Mouse (Mus musculus): Measurements from ENCODE around the gene Cstb.
"Not testable (repeated sequence)": the region's sequence is repeated elsewhere in the genome, so short reads cannot be mapped to it uniquely, and the experiment has no call there.

Gene Cstb

GRCm38 (mm10) chr10:78425181-78426041 lies at the start of gene Cstb:
Gene Cstb (plus strand): TSS chr10:78425669.
- peak; percentile 78 to 87 for DNase-seq (ENCODE audit: low spot score in 2 of 2)

GRCm38 (mm10) chr10:78378516-78378915 lies 47.0 kb upstream of the Cstb start:
- no peak for DNase-seq (ENCODE audit: low spot score in 2 of 2)

- DNase-seq (ENCODE audit: low spot score in 2 of 2), result no peak
Observed at GRCm38 (mm10) chr10:78383567-78383966, 41.9 kb upstream of the Cstb start.

GRCm38 (mm10) chr10:78385520-78385919 lies 39.9 kb upstream of the Cstb start:
- DNase-seq (ENCODE audit: low spot score in 2 of 2), result peak in 1 of 2 experiments; percentile 27

GRCm38 (mm10) chr10:78388216-78388980 lies 37.1 kb upstream of the Cstb start:
- DNase-seq (ENCODE audit: low spot score in 2 of 2), result no peak

GRCm38 (mm10) chr10:78390982-78391470 lies 34.4 kb upstream of the Cstb start:
- no peak for DNase-seq (ENCODE audit: low spot score in 2 of 2)

- DNase-seq (ENCODE audit: low spot score in 2 of 2), result peak; percentile 53 to 80
Observed at GRCm38 (mm10) chr10:78392072-78392471, 33.4 kb upstream of the Cstb start.

GRCm38 (mm10) chr10:78395377-78395776 lies 30.1 kb upstream of the Cstb start:
- no peak for DNase-seq (ENCODE audit: low spot score in 2 of 2)

- peak; percentile 76 to 95 for DNase-seq (ENCODE audit: low spot score in 2 of 2)
Observed at GRCm38 (mm10) chr10:78395819-78396624, 29.4 kb upstream of the Cstb start.

GRCm38 (mm10) chr10:78396625-78396885 lies 28.9 kb upstream of the Cstb start:
- DNase-seq (ENCODE audit: low spot score in 2 of 2), result no peak

GRCm38 (mm10) chr10:78399090-78399657 lies 26.3 kb upstream of the Cstb start:
- DNase-seq (ENCODE audit: low spot score in 2 of 2), result peak; percentile 28 to 34

GRCm38 (mm10) chr10:78401127-78401526 lies 24.3 kb upstream of the Cstb start:
- DNase-seq (ENCODE audit: low spot score in 2 of 2), result no peak

GRCm38 (mm10) chr10:78402301-78402922 lies 23.1 kb upstream of the Cstb start:
- DNase-seq (ENCODE audit: low spot score in 2 of 2), result no peak

- no peak for DNase-seq (ENCODE audit: low spot score in 2 of 2)
Observed at GRCm38 (mm10) chr10:78406152-78406551, 19.3 kb upstream of the Cstb start.

GRCm38 (mm10) chr10:78407132-78407531 lies 18.3 kb upstream of the Cstb start:
- DNase-seq (ENCODE audit: low spot score in 2 of 2), result no peak

- no peak for DNase-seq (ENCODE audit: low spot score in 2 of 2)
Observed at GRCm38 (mm10) chr10:78409035-78409788, 16.3 kb upstream of the Cstb start.

GRCm38 (mm10) chr10:78411851-78412250 lies 13.6 kb upstream of the Cstb start:
- DNase-seq (ENCODE audit: low spot score in 2 of 2), result no peak

GRCm38 (mm10) chr10:78412319-78413151 lies 12.9 kb upstream of the Cstb start, which contains the start of gene Rrp1:
Gene Rrp1 (minus strand): TSS chr10:78413043.
- DNase-seq (ENCODE audit: low spot score in 2 of 2), result peak; percentile 91 to 95

GRCm38 (mm10) chr10:78413152-78413520 lies 12.3 kb upstream of the Cstb start:
- no peak for DNase-seq (ENCODE audit: low spot score in 2 of 2)

- not testable (repeated sequence) for DNase-seq (ENCODE audit: low spot score in 2 of 2)
Observed at GRCm38 (mm10) chr10:78414936-78415335, 10.5 kb upstream of the Cstb start.
